Mouse (Mus musculus) MEL (cell line): ENCODE measurements around the gene P4ha2. TPM values are rescaled to one million over a fixed set of nuclear protein-coding genes. Genes with fewer than 3 reads are reported as not detected.

Source experiments
- DNase-seq: peaks from one replicate; pipeline ENCODE4 v3.0.0; 2011; ENCODE audit warnings: low read depth, low spot score
- H3K27ac ChIP-seq: 2 replicates; pipeline ENCODE4 v1.5.1; 2012; ENCODE audit warnings: low read depth, mild to moderate bottlenecking, control low read depth, low read length, moderate library complexity; ENCODE audit not compliant: control insufficient read depth
- H3K27me3 ChIP-seq, 2 experiments: fragments of 150-350 bp in 1 of 2; sonication (generic) in 1 of 2; 2 replicates each; pipeline ENCODE4 v1.6.1; 2012; ENCODE audit warnings: low read length in 2 of 2, mild to moderate bottlenecking in 2 of 2, improper control_type of control experiment in 1 of 2, moderate library complexity in 1 of 2; ENCODE audit not compliant: insufficient read depth in 2 of 2, control insufficient read depth in 1 of 2
- H3K36me3 ChIP-seq, 2 experiments: 2 replicates each; pipeline ENCODE4 v1.6.1; 2012 to 2014; ENCODE audit warnings: low read length in 2 of 2, improper control_type of control experiment in 1 of 2, inconsistent platforms in 1 of 2, mild to moderate bottlenecking in 1 of 2; ENCODE audit not compliant: insufficient read depth in 2 of 2, control insufficient read depth in 1 of 2
- H3K4me1 ChIP-seq, 2 experiments: fragments of 150-350 bp in 1 of 2; sonication (generic) in 1 of 2; 2 replicates each; pipeline ENCODE4 v1.6.1; 2012; ENCODE audit warnings: low read length in 2 of 2, improper control_type of control experiment in 1 of 2, mild to moderate bottlenecking in 1 of 2; ENCODE audit not compliant: insufficient read depth in 2 of 2, control insufficient read depth in 1 of 2
- H3K4me3 ChIP-seq, 2 experiments: fragments of 150-350 bp in 1 of 2; sonication (generic) in 1 of 2; 2 replicates each; pipeline ENCODE4 v1.5.1; 2012; ENCODE audit warnings: low read depth in 2 of 2, low read length in 2 of 2, mild to moderate bottlenecking in 2 of 2, moderate library complexity in 2 of 2, control low read depth in 1 of 2, improper control_type of control experiment in 1 of 2; ENCODE audit not compliant: control insufficient read depth in 1 of 2, insufficient read depth in 1 of 2
- H3K79me2 ChIP-seq: 2 replicates; pipeline ENCODE4 v1.6.1; 2012; ENCODE audit warnings: mild to moderate bottlenecking, low read length, moderate library complexity; ENCODE audit not compliant: control insufficient read depth, poor library complexity, insufficient read depth
- H3K9ac ChIP-seq: 2 replicates; pipeline ENCODE4 v1.6.1; 2012; ENCODE audit warnings: low read depth, mild to moderate bottlenecking, control low read depth, low read length, moderate library complexity; ENCODE audit not compliant: control insufficient read depth, poor library complexity, severe bottlenecking
- H3K9me3 ChIP-seq: fragments of 150-350 bp; sonication (generic); replicated peaks from 2 replicates; pipeline ENCODE4 v1.6.1; 2012; ENCODE audit warnings: mild to moderate bottlenecking, low read length, improper control_type of control experiment, moderate library complexity; ENCODE audit not compliant: insufficient read depth
- BHLHE40 ChIP-seq: IDR thresholded peaks from 2 replicates; pipeline ENCODE4 v1.6.1; 2012; ENCODE audit warnings: low read depth, mild to moderate bottlenecking, inconsistent platforms, low read length, improper control_type of control experiment, borderline replicate concordance
- CHD1 ChIP-seq: IDR thresholded peaks from 2 replicates; pipeline ENCODE4 v1.6.1; 2012; ENCODE audit warnings: low read depth, mild to moderate bottlenecking, inconsistent platforms, low read length, improper control_type of control experiment
- CHD2 ChIP-seq: IDR thresholded peaks from 2 replicates; pipeline ENCODE4 v1.6.1; 2011; ENCODE audit warnings: low read length, improper control_type of control experiment
- CTCF ChIP-seq, 3 experiments: IDR thresholded peaks in 2 of 3; conservative IDR thresholded peaks in 1 of 3; 2 replicates each; pipeline ENCODE4 v1.5.1; 2011 to 2012; ENCODE audit warnings: low read length in 3 of 3, low read depth in 2 of 3, mild to moderate bottlenecking in 2 of 3, improper control_type of control experiment in 1 of 3, inconsistent platforms in 1 of 3, mixed read lengths in 1 of 3, moderate library complexity in 1 of 3; ENCODE audit not compliant: control insufficient read depth in 1 of 3, insufficient read depth in 1 of 3, poor library complexity in 1 of 3, severe bottlenecking in 1 of 3
- ELF1 ChIP-seq: IDR thresholded peaks from 2 replicates; pipeline ENCODE4 v1.6.1; 2014; ENCODE audit warnings: low read depth, mild to moderate bottlenecking, inconsistent platforms, low read length, improper control_type of control experiment, moderate library complexity
- GABPA ChIP-seq: IDR thresholded peaks from 2 replicates; pipeline ENCODE4 v1.6.1; 2012; ENCODE audit warnings: low read depth, mild to moderate bottlenecking, inconsistent platforms, low read length, improper control_type of control experiment, moderate library complexity
- HCFC1 ChIP-seq: IDR thresholded peaks from 2 replicates; pipeline ENCODE4 v1.6.1; 2012; ENCODE audit warnings: low read depth, mild to moderate bottlenecking, inconsistent platforms, low read length, improper control_type of control experiment, moderate library complexity
- KAT2A ChIP-seq: conservative IDR thresholded peaks from 2 replicates; pipeline ENCODE4 v1.6.1; 2012; ENCODE audit warnings: low read depth, low read length, improper control_type of control experiment, inconsistent platforms
- MAX ChIP-seq: IDR thresholded peaks from 2 replicates; pipeline ENCODE4 v1.6.1; 2011; ENCODE audit warnings: low read length, improper control_type of control experiment
- MAZ ChIP-seq: IDR thresholded peaks from 2 replicates; pipeline ENCODE4 v1.6.1; 2012; ENCODE audit warnings: low read depth, mild to moderate bottlenecking, inconsistent platforms, low read length, improper control_type of control experiment
- MXI1 ChIP-seq: IDR thresholded peaks from 2 replicates; pipeline ENCODE4 v1.6.1; 2011; ENCODE audit warnings: mild to moderate bottlenecking, low read depth, low read length, improper control_type of control experiment
- MYB ChIP-seq: IDR thresholded peaks from 2 replicates; pipeline ENCODE4 v1.6.1; 2011; ENCODE audit warnings: mild to moderate bottlenecking, low read depth, low read length, improper control_type of control experiment
- MYC ChIP-seq: IDR thresholded peaks from 2 replicates; pipeline ENCODE4 v1.6.1; 2011; ENCODE audit warnings: low read depth, mild to moderate bottlenecking, low read length, improper control_type of control experiment, moderate library complexity
- NELFE ChIP-seq: IDR thresholded peaks from 2 replicates; pipeline ENCODE4 v1.6.1; 2011; ENCODE audit warnings: low read depth, low read length, improper control_type of control experiment
- NRF1 ChIP-seq: IDR thresholded peaks from 2 replicates; pipeline ENCODE4 v1.6.1; 2014; ENCODE audit warnings: low read depth, mild to moderate bottlenecking, inconsistent platforms, low read length, improper control_type of control experiment, moderate library complexity; ENCODE audit not compliant: poor library complexity, insufficient read depth, severe bottlenecking
- POLR2A ChIP-seq, 2 experiments: IDR thresholded peaks; 2 replicates each; pipeline ENCODE4 v1.6.1; 2011 to 2012; ENCODE audit warnings: low read length in 2 of 2, mild to moderate bottlenecking in 2 of 2, control low read depth in 1 of 2, improper control_type of control experiment in 1 of 2, low read depth in 1 of 2, moderate library complexity in 1 of 2; ENCODE audit not compliant: control insufficient read depth in 1 of 2, insufficient read depth in 1 of 2, poor library complexity in 1 of 2
- POLR2AphosphoS2 ChIP-seq: IDR thresholded peaks from 2 replicates; pipeline ENCODE4 v1.6.1; 2011; ENCODE audit warnings: low read length, improper control_type of control experiment
- RAD21 ChIP-seq: IDR thresholded peaks from 2 replicates; pipeline ENCODE4 v1.6.1; 2011; ENCODE audit warnings: mild to moderate bottlenecking, low read depth, low read length, improper control_type of control experiment
- RCOR1 ChIP-seq: IDR thresholded peaks from 2 replicates; pipeline ENCODE4 v1.6.1; 2012; ENCODE audit warnings: low read depth, mild to moderate bottlenecking, inconsistent platforms, low read length, improper control_type of control experiment
- SIN3A ChIP-seq: IDR thresholded peaks from 2 replicates; pipeline ENCODE4 v1.6.1; 2012; ENCODE audit warnings: low read length, improper control_type of control experiment, inconsistent platforms
- SMC3 ChIP-seq: IDR thresholded peaks from 2 replicates; pipeline ENCODE4 v1.6.1; 2011; ENCODE audit warnings: low read depth, low read length, improper control_type of control experiment
- UBTF ChIP-seq: IDR thresholded peaks from 2 replicates; pipeline ENCODE4 v1.6.1; 2012; ENCODE audit warnings: low read depth, mild to moderate bottlenecking, inconsistent platforms, low read length, improper control_type of control experiment, moderate library complexity, borderline replicate concordance; ENCODE audit not compliant: insufficient read depth
- USF1 ChIP-seq: IDR thresholded peaks from 2 replicates; pipeline ENCODE4 v1.6.1; 2014; ENCODE audit warnings: low read depth, mild to moderate bottlenecking, inconsistent platforms, low read length, improper control_type of control experiment, moderate library complexity
- ZKSCAN1 ChIP-seq: IDR thresholded peaks from 2 replicates; pipeline ENCODE4 v1.6.1; 2012; ENCODE audit warnings: low read depth, mild to moderate bottlenecking, inconsistent platforms, low read length, improper control_type of control experiment, moderate library complexity
- polyA plus RNA-seq, 2 experiments: library from polyadenylated mRNA; stranded (reverse) in 1 of 2; unstranded in 1 of 2; fragments of >175 nt in 1 of 2; fragments of >200 nt in 1 of 2; gene quantifications; 2 replicates each; pipeline versions ENCODE4 v1.2.1 to v1.2.4; 2012; ENCODE audit warnings: low replicate concordance in 2 of 2, low read depth in 1 of 2; ENCODE audit not compliant: insufficient read length in 2 of 2, insufficient read depth in 1 of 2, missing spikeins in 1 of 2
- total RNA-seq: library from RNA; depleted of rRNA; stranded (reverse); fragments of 300-350 nt; gene quantifications from 2 replicates; pipeline ENCODE4 v1.2.3, GENCODE M21; 2012

The P4ha2 gene
- total and polyA plus RNA-seq, 3 experiments, result 18.6 to 57.8 TPM; not detected in 1

GRCm38 (mm10) chr11:54129955-54130354 lies 30.1 kb downstream of the P4ha2 start (continued):
- TF ChIP-seq RAD21 (no peak), MYC (peak; percentile 63; the same call in 1 of the 2 replicates), POLR2A (IDR thresholded peaks at IDR 0.05; ENCODE audit: control insufficient read depth in 1 of 2, insufficient read depth in 1 of 2, low read depth in 1 of 2, low read length in 2 of 2, poor library complexity in 1 of 2) (no peak), POLR2AphosphoS2 (no peak), CHD1 (no peak), CTCF (IDR thresholded peaks at IDR 0.05 in 2 of 3, conservative IDR thresholded peaks at IDR 0.05 in 1 of 3; ENCODE audit: control insufficient read depth in 1 of 3, insufficient read depth in 1 of 3, low read depth in 2 of 3, low read length in 3 of 3, poor library complexity in 1 of 3, severe bottlenecking in 1 of 3) (no peak), MYB (no peak)
- TF ChIP-seq, all 39 proteins: peak for 10

DNA sequence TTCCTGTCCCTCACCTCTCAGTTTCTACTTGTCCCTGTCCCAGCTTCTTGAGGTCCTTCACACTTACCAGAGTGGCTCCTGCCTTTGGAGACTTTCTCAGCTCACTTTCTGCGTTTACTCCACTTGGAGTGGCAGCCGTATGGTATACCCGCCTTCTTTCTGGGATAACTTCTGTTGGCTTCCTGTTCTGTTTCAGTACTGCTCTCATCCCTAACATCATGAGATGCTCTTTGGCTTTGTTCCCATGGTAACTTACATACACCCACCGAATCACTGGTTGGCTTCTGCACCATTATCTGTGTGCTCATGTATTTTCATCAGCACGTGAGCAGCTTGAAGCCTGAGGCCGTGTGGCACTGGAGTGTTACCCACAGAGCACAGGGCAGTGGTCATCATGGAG lies 30.8 kb downstream of the P4ha2 start:
- Histone ChIP-seq H3K27me3 (no peaks in the 10 kb centered on the region), H3K4me3 (no peak overlapping the region), H3K9ac (no peak overlapping the region), H3K4me1 (peaks cover 22 to 40% of the 10 kb centered on the region in 2 experiments), H3K79me2 (no peaks in the 10 kb centered on the region), H3K36me3 (peaks cover 0 to 21% of the 10 kb centered on the region in 2 experiments; a peak in 2 of 4 replicates), H3K9me3 (no peaks in the 10 kb centered on the region), H3K27ac (no peak overlapping the region)
- TF ChIP-seq SIN3A, result no peak
- TF ChIP-seq KAT2A, result 0 out of 2 replicates have a peak, but pooled peaks have one; percentile 5
- peak; percentile 42 for DNase-seq

GRCm38 (mm10) chr11:54132290-54132689 lies 32.4 kb downstream of the P4ha2 start:
- Histone ChIP-seq H3K27me3 (no peaks in the 10 kb centered on the region), H3K36me3 (peaks cover 0 to 18% of the 10 kb centered on the region in 2 experiments; a peak in 2 of 4 replicates), H3K9me3 (no peaks in the 10 kb centered on the region), H3K27ac (no peak overlapping the region), H3K9ac (no peak overlapping the region), H3K4me3 (no peak overlapping the region), H3K79me2 (no peaks in the 10 kb centered on the region), H3K4me1 (peaks cover 19 to 28% of the 10 kb centered on the region in 2 experiments)
- no peak for DNase-seq
- TF ChIP-seq ZKSCAN1 (no peak), MAX (no peak), UBTF (no peak), MXI1 (no peak), USF1 (no peak), HCFC1 (no peak), SMC3 (no peak), MAZ (no peak), BHLHE40 (no peak), KAT2A (no peak), SIN3A (no peak), MYB (no peak), NRF1 (no peak), RCOR1 (no peak), NELFE (no peak), ELF1 (no peak), RAD21 (no peak), GABPA (no peak), CHD2 (no peak)
